Comparison of ENCODE assay signal across 23 mouse cellular contexts in the genomic region with DNA sequence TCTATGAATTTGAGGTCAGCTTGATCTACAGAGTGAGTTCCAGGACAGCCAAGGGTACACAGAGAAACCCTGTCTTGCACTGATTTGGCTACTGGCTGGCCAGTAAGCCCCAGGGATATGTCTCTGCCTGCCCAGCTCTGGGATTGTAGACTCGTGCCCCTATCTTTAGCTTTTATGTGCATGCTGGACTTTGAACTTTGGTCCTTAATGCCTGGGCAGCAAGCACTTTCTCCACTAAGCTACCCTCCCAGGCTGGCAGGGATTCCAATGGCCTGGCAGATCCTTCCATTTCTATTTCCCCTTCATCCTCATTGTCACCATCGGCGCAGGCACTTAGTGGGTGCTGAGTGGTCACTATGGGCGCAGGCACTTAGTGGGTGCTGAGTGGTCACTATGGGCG.
"Had no signal": no experiment of that assay in that cellular context is flagged by ENCODE, and none has a peak within 500 bp of the region (broad histone marks: within the 10 kb centered on the region; RNA-seq: fewer than 3 reads in every experiment).

No protein-coding gene starts in this region.

- H3K9ac ChIP-seq: limb, embryonic 13.5 days; liver, embryonic 12.5 days; liver, embryonic 15.5 days; lung, embryonic 15.5 days; midbrain, embryonic 13.5 days; neural tube, embryonic 13.5 days; stomach, embryonic 15.5 days had no signal

- H3K9me3 ChIP-seq: limb, embryonic 10.5 days; limb, embryonic 13.5 days; liver, embryonic 12.5 days; liver, embryonic 15.5 days; lung, embryonic 15.5 days; midbrain, embryonic 10.5 days; midbrain, embryonic 13.5 days; neural tube, embryonic 13.5 days; stomach, embryonic 15.5 days had no signal

- H3K4me2 ChIP-seq: limb, embryonic 13.5 days; liver, embryonic 12.5 days; liver, embryonic 15.5 days; lung, embryonic 15.5 days; midbrain, embryonic 13.5 days; neural tube, embryonic 13.5 days; stomach, embryonic 15.5 days had no signal

- H3K27ac ChIP-seq: layer of hippocampus, adult 2 months; limb, embryonic 10.5 days; limb, embryonic 13.5 days; liver, embryonic 12.5 days; liver, embryonic 15.5 days; lung, embryonic 15.5 days; midbrain, embryonic 10.5 days; midbrain, embryonic 13.5 days; neural tube, embryonic 13.5 days; stomach, embryonic 15.5 days had no signal

- H3K27me3 ChIP-seq: limb, embryonic 13.5 days; liver, embryonic 12.5 days; liver, embryonic 15.5 days; lung, embryonic 15.5 days; midbrain, embryonic 13.5 days; neural tube, embryonic 13.5 days; stomach, embryonic 15.5 days had no signal

- H3K36me3 ChIP-seq: limb, embryonic 10.5 days; limb, embryonic 13.5 days; liver, embryonic 12.5 days; liver, embryonic 15.5 days; lung, embryonic 15.5 days; midbrain, embryonic 10.5 days; midbrain, embryonic 13.5 days; neural tube, embryonic 13.5 days; stomach, embryonic 15.5 days had no signal

- H3K4me3 ChIP-seq: layer of hippocampus, adult 2 months; limb, embryonic 10.5 days; limb, embryonic 13.5 days; liver, embryonic 12.5 days; liver, embryonic 15.5 days; lung, embryonic 15.5 days; megakaryocyte, embryonic 14.5 days; midbrain, embryonic 10.5 days; midbrain, embryonic 13.5 days; myocyte; neural tube, embryonic 13.5 days; stomach, embryonic 15.5 days had no signal

- H3K4me1 ChIP-seq: midbrain, embryonic 13.5 days had no signal

- ATAC-seq: inflammation-experienced regulatory T-cells, adult 6 months; liver, embryonic 12.5 days; midbrain, embryonic 13.5 days; midbrain, embryonic 16.5 days had no signal

- DNase-seq: layer of hippocampus, adult 9-11 months; liver; lung, adult 18-20 months; lung, postnatal 10 days; lung, postnatal 36 days; retina, postnatal 1 day; right cerebral cortex, postnatal 25 days; spleen, adult 18-20 months; thymus, postnatal 25 days had no signal
